Mouse (Mus musculus): ENCODE measurements at regions not wholly inside any gene's neighbourhood (a gene's known extent, or its start where the extent isn't known, plus 50 kb on each side); places are given as distances from the start of the nearest gene placed in this dataset.

DNA sequence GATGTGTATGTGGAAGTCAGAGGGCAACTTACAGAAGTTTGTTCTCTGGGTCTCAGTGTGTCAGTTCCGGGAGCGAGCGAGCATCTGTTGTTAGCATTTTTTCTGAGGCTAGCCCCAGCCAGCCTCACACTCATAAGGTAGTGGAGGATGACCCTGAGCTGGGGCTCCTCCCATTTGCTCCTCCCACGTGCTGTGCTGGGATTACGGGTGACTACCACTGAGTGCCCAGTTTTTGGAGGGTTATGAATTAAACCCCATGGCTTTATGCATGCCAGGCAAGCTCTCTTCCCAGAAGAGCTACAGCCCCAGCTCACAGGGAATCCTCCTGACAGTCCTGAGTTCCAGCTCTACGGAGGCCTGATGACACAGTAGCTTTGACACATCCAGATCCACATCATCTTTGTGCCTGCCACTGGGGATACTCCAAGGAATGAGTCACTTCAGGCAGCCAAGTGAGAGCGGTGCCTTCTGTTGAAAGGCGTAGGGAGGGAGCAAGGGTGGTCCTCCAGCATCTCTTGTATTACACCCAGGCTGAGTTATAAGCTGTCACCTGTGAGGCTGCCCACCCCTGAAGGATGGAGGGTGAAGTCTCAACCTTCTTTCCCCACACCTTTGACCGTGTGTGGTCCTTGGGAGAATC, 97.8 kb upstream of the Parp11 start:
- ATAC-seq (ENCODE audit: extremely low read depth, insufficient number of reproducible peaks, low FRiP score, poor library complexity, severe bottlenecking) (no peak), DNase-seq (ENCODE audit: low spot score) (no peak)
- Histone ChIP-seq H3K4me3 (ENCODE audit: low read depth, low read length) (no peak overlapping the region), H3K27me3 (ENCODE audit: insufficient read depth, low read length) (peaks cover 25% of the 10 kb centered on the region), H3K9me3 (replicated peaks) (no peaks in the 10 kb centered on the region), H3K36me3 (replicated peaks) (no peaks in the 10 kb centered on the region), H3K4me1 (ENCODE audit: insufficient read depth, low read depth, low read length) (no peaks in the 10 kb centered on the region)
- no peak for TF ChIP-seq TAL1 (conservative IDR thresholded peaks at IDR 0.05; ENCODE audit: low read depth, low read length)
- TF ChIP-seq GATA2 (IDR thresholded peaks at IDR 0.05; ENCODE audit: borderline replicate concordance, low read depth, low read length): no peak
- no peak for TF ChIP-seq GATA1 (IDR thresholded peaks at IDR 0.05; ENCODE audit: borderline replicate concordance, low read length)
- no peak for TF ChIP-seq POLR2AphosphoS5 (IDR thresholded peaks at IDR 0.05; ENCODE audit: insufficient replicate concordance, low read depth, low read length)
- TF ChIP-seq CTCF (IDR thresholded peaks at IDR 0.05; ENCODE audit: low read depth, low read length): no peak

DNA sequence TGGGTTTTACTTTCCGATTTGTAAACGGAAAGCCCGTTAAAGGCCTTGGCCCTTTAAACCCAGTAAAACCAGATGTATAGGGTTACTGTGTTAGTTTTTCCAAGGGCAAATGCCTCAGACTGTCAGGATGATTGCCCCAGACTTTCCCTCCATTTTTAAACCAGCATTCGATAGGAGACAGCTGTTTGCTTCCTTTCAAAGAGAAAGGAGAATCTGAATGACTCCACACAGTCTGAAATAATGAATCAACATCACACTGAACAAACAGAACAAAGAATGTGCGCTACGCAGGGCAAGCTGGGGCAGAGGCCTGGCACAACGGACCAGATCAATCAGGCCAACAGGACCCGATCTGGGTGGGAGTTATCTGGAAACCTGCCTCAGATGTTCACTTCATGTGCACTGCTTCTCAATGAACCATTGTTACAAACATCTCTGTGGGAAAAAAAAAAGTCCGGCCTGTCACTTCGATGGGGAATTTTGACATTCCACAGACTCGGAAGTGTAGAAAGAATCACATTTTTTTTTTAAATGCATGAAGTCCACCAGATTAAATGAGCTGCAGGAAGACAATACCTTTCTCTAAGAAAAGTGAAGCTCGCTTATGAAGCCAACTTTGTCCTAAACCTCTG, 97.0 kb upstream of the Parp11 start:
- H3K27me3 ChIP-seq (ENCODE audit: insufficient read depth, low read length): peaks cover 25% of the 10 kb centered on the region
- H3K36me3 ChIP-seq (replicated peaks): no peaks in the 10 kb centered on the region
- DNase-seq (ENCODE audit: low spot score) (no peak), ATAC-seq (ENCODE audit: extremely low read depth, insufficient number of reproducible peaks, low FRiP score, poor library complexity, severe bottlenecking) (no peak)
- no peaks in the 10 kb centered on the region for H3K9me3 ChIP-seq (replicated peaks)
- no peaks in the 10 kb centered on the region for H3K4me1 ChIP-seq (ENCODE audit: insufficient read depth, low read depth, low read length)
- TF ChIP-seq POLR2AphosphoS5 (IDR thresholded peaks at IDR 0.05; ENCODE audit: insufficient replicate concordance, low read depth, low read length): no peak
- no peak for TF ChIP-seq GATA1 (IDR thresholded peaks at IDR 0.05; ENCODE audit: borderline replicate concordance, low read length)
- TF ChIP-seq CTCF (IDR thresholded peaks at IDR 0.05; ENCODE audit: low read depth, low read length): no peak
- no peak for TF ChIP-seq TAL1 (conservative IDR thresholded peaks at IDR 0.05; ENCODE audit: low read depth, low read length)
- TF ChIP-seq GATA2 (IDR thresholded peaks at IDR 0.05; ENCODE audit: borderline replicate concordance, low read depth, low read length): no peak
- no peak overlapping the region for H3K4me3 ChIP-seq (ENCODE audit: low read depth, low read length)

DNA sequence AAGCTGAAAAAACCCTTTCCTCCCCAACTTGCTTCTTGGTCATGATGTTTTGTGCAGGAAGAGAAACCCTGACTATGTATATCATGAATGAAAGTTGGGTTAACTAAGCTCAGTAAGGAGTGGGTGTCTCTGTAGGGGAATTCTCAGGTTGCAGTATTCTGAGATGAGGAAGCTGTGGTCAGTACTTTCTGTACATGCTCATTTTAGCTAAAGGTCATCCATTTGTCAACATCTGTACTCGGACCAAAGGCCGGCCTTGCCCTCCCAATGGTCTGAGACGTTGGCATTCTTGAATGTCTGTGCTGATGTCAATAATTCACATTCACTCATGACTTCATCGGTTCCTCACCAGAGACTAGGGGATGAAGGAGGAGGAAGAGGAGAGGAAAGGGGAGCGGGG, 94.9 kb upstream of the Parp11 start:
- Histone ChIP-seq H3K36me3 (replicated peaks) (no peaks in the 10 kb centered on the region), H3K4me1 (ENCODE audit: insufficient read depth, low read depth, low read length) (no peaks in the 10 kb centered on the region), H3K9me3 (replicated peaks) (no peaks in the 10 kb centered on the region), H3K4me3 (ENCODE audit: low read depth, low read length) (no peak overlapping the region), H3K27me3 (ENCODE audit: insufficient read depth, low read length) (peaks cover 32% of the 10 kb centered on the region)
- no peak for ATAC-seq (ENCODE audit: extremely low read depth, insufficient number of reproducible peaks, low FRiP score, poor library complexity, severe bottlenecking)
- no peak for TF ChIP-seq POLR2AphosphoS5 (IDR thresholded peaks at IDR 0.05; ENCODE audit: insufficient replicate concordance, low read depth, low read length)
- TF ChIP-seq CTCF (IDR thresholded peaks at IDR 0.05; ENCODE audit: low read depth, low read length): no peak
- no peak for TF ChIP-seq GATA1 (IDR thresholded peaks at IDR 0.05; ENCODE audit: borderline replicate concordance, low read length)
- TF ChIP-seq TAL1 (conservative IDR thresholded peaks at IDR 0.05; ENCODE audit: low read depth, low read length): no peak
- no peak for TF ChIP-seq GATA2 (IDR thresholded peaks at IDR 0.05; ENCODE audit: borderline replicate concordance, low read depth, low read length)
- DNase-seq (ENCODE audit: low spot score): no peak

DNA sequence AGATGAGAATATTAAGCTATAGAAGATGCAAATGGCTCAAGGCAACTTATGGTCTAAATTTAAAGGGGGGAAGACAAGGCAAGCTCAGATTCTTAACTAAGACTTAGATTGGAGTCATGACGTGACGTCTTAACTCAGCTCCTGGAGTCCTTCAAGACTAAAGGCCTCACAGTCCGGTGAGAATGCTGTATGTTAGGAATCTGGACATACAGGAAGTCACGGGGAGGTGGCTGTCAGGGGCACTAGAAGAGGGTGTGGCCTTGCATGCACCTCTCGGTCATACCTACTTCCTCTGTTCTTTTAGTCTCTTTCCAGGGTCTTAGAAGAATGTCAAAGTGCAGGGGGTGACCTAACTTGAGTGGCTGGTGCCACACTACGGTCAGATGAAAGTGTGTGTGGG, 91.5 kb upstream of the Parp11 start:
- no peaks in the 10 kb centered on the region for H3K36me3 ChIP-seq (replicated peaks)
- H3K27me3 ChIP-seq (ENCODE audit: insufficient read depth, low read length): peaks cover 40% of the 10 kb centered on the region
- TF ChIP-seq GATA2 (IDR thresholded peaks at IDR 0.05; ENCODE audit: borderline replicate concordance, low read depth, low read length) (no peak), GATA1 (IDR thresholded peaks at IDR 0.05; ENCODE audit: borderline replicate concordance, low read length) (no peak), POLR2AphosphoS5 (IDR thresholded peaks at IDR 0.05; ENCODE audit: insufficient replicate concordance, low read depth, low read length) (no peak), CTCF (IDR thresholded peaks at IDR 0.05; ENCODE audit: low read depth, low read length) (no peak)
- no peak overlapping the region for H3K4me3 ChIP-seq (ENCODE audit: low read depth, low read length)
- no peak for DNase-seq (ENCODE audit: low spot score)
- peaks cover 8% of the 10 kb centered on the region for H3K4me1 ChIP-seq (ENCODE audit: insufficient read depth, low read depth, low read length)
- ATAC-seq (ENCODE audit: extremely low read depth, insufficient number of reproducible peaks, low FRiP score, poor library complexity, severe bottlenecking): no peak
- H3K9me3 ChIP-seq (replicated peaks): no peaks in the 10 kb centered on the region

DNA sequence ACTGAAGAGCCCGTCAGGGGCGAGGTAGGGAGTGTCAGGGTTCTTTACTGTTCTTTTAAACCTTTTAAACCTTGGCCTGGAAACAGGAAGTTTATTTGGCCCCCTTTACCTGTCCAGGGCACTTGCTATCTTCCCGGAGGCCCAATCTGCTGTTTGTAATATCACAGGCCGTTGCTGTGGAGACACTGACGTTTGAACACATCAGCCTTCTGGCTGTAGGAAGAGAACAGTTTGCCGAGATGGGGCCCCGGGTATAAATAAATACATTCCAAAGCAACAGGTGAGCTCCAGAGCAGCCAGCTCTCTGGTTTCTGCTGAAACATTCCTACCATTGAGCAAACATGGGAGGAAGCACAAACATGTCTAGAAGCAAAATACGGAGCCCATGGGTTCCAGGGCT, 90.2 kb upstream of the Parp11 start:
- no peak overlapping the region for H3K4me3 ChIP-seq (ENCODE audit: low read depth, low read length)
- peaks cover 42% of the 10 kb centered on the region for H3K27me3 ChIP-seq (ENCODE audit: insufficient read depth, low read length)
- peaks cover 8% of the 10 kb centered on the region for H3K4me1 ChIP-seq (ENCODE audit: insufficient read depth, low read depth, low read length)
- ATAC-seq (ENCODE audit: extremely low read depth, insufficient number of reproducible peaks, low FRiP score, poor library complexity, severe bottlenecking) (no peak), DNase-seq (ENCODE audit: low spot score) (no peak)
- no peaks in the 10 kb centered on the region for H3K36me3 ChIP-seq (replicated peaks)
- TF ChIP-seq GATA2 (IDR thresholded peaks at IDR 0.05; ENCODE audit: borderline replicate concordance, low read depth, low read length) (no peak), GATA1 (IDR thresholded peaks at IDR 0.05; ENCODE audit: borderline replicate concordance, low read length) (no peak), POLR2AphosphoS5 (IDR thresholded peaks at IDR 0.05; ENCODE audit: insufficient replicate concordance, low read depth, low read length) (no peak), TAL1 (conservative IDR thresholded peaks at IDR 0.05; ENCODE audit: low read depth, low read length) (no peak), CTCF (IDR thresholded peaks at IDR 0.05; ENCODE audit: low read depth, low read length) (no peak)
- H3K9me3 ChIP-seq (replicated peaks): no peaks in the 10 kb centered on the region

DNA sequence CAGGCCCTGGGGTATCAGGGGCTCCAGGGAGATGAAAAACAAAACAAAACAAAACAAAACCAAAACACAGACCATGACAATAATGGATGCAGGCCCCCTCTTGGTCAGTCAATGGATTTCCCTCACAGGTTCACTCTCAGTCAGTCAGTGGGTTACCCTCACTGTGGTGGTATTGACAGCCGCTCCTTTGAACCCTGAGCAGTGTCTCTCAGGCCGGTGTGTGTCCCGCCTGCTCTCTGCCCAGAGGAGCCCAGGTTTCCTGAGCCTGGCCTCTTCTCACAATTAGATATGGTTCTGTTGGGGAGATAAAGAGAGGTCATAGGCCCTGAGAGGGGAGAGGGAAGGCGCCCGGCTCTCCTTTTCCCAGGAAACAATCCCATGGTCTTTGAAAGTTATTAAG, 87.8 kb upstream of the Parp11 start:
- Histone ChIP-seq H3K27me3 (ENCODE audit: insufficient read depth, low read length) (peaks cover 54% of the 10 kb centered on the region), H3K4me1 (ENCODE audit: insufficient read depth, low read depth, low read length) (peaks cover 8% of the 10 kb centered on the region), H3K9me3 (replicated peaks) (no peaks in the 10 kb centered on the region), H3K36me3 (replicated peaks) (no peaks in the 10 kb centered on the region), H3K4me3 (ENCODE audit: low read depth, low read length) (no peak overlapping the region)
- no peak for DNase-seq (ENCODE audit: low spot score)
- no peak for ATAC-seq (ENCODE audit: extremely low read depth, insufficient number of reproducible peaks, low FRiP score, poor library complexity, severe bottlenecking)
- TF ChIP-seq POLR2AphosphoS5 (IDR thresholded peaks at IDR 0.05; ENCODE audit: insufficient replicate concordance, low read depth, low read length): no peak
